Mouse (Mus musculus) kidney, postnatal 0 days (tissue): ENCODE measurements around the gene Prokr1. TPM values are rescaled to one million over a fixed set of nuclear protein-coding genes. Genes with fewer than 3 reads are reported as not detected.

Source experiments
- ATAC-seq: fragments of 200-750 bp; cut with Nextera tagmentation; replicated peaks from 2 replicates; pipeline ENCODE4 v1.8.0; 2017; ENCODE audit warnings: low read depth, moderate number of reproducible peaks, moderate TSS enrichment, moderate library complexity; ENCODE audit not compliant: low FRiP score
- DNase-seq: peaks from one replicate; pipeline ENCODE4 v3.0.0-alpha.2; 2016; ENCODE audit warnings: low spot score
- H3K27ac ChIP-seq: fragments of 300-500 bp; sonication (generic); 2 replicates; pipeline ENCODE4 v1.5.1; 2014; ENCODE audit warnings: mild to moderate bottlenecking
- H3K27me3 ChIP-seq: fragments of 300-500 bp; sonication (generic); 2 replicates; pipeline ENCODE4 v1.6.1; 2014; ENCODE audit warnings: low read length, mixed read lengths; ENCODE audit not compliant: insufficient read depth
- H3K36me3 ChIP-seq: fragments of 300-500 bp; sonication (generic); 2 replicates; pipeline ENCODE4 v1.6.1; 2014; ENCODE audit warnings: low read length, mixed read lengths; ENCODE audit not compliant: insufficient read depth
- H3K4me1 ChIP-seq: fragments of 300-500 bp; sonication (generic); replicated peaks from 2 replicates; pipeline ENCODE4 v1.6.1; 2014; ENCODE audit warnings: antibody characterized with exemption, low read length, mixed read lengths; ENCODE audit not compliant: insufficient read depth
- H3K4me2 ChIP-seq: fragments of 300-500 bp; sonication (generic); 2 replicates; pipeline ENCODE4 v1.6.1; 2014; ENCODE audit warnings: mild to moderate bottlenecking, low read length, moderate library complexity, mixed read lengths
- H3K4me3 ChIP-seq: fragments of 300-500 bp; sonication (generic); replicated peaks from 2 replicates; pipeline ENCODE4 v1.5.1; 2014; ENCODE audit warnings: low read depth, low read length
- H3K9ac ChIP-seq: fragments of 300-500 bp; sonication (generic); 2 replicates; pipeline ENCODE4 v1.6.1; 2014; ENCODE audit warnings: low read depth, low read length
- H3K9me3 ChIP-seq: fragments of 300-500 bp; sonication (generic); replicated peaks from 2 replicates; pipeline ENCODE4 v1.6.1; 2016; ENCODE audit warnings: low read length, inconsistent platforms, mixed read lengths
- CTCF ChIP-seq: IDR thresholded peaks from 2 replicates; pipeline ENCODE4 v1.5.1; 2016; ENCODE audit warnings: antibody characterized with exemption, low read depth, mild to moderate bottlenecking, moderate library complexity
- WGBS: fragments of 180-500 bp; shearing (Covaris S2); extraction: QIAGEN DNeasy Blood & Tissue Kit; methylation state at CpG from one replicate; pipeline ENCODE4 v1.1.7; 2014; 5-methylcytosine and 5-hydroxymethylcytosine counted together
- polyA plus RNA-seq: library from polyadenylated mRNA; unstranded; fragments of >200 nt; fragmentation: Nextera tagmentation; extraction: Ambion mirVana; gene quantifications from 2 replicates; pipeline ENCODE4 v1.2.1, GENCODE M21; 2015

Prokr1 gene
- polyA plus RNA-seq, 1 experiment from 2014 or later: 2.5 TPM

DNA sequence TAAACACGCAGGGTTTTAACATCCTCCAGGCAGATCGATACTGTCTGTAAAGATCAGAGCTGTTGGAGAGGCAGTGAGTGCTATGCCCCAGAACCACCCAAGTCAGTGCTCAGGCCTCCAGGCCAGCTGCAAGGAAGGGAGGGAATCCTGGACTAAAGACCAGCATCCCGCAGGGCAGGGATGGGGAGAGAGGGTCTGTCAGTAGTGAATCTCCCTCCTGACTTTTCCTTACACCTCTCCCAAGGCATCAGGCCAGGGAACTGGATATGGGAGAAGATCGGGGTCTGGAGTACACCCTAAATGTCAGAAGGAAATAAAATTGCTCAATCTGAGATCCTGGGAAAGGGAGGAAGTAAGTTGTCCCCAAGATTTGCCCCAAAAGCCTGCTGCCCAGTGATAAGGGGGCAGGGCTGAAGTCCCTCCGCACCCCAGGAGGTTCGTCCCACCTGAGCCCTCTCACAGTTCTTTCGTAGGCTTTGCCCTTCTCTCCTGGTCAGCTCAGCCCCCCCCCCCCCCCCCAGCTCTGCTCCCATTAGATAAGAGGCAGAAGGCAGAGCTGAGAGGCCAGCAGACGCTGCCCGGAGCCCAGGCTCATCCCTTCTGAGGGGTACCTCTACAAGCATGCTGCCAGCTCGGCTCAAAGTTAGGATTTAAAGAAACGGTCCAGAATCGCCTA, 687 bp downstream of the Prokr1 start:
- H3K9me3 ChIP-seq: no peaks in the 10 kb centered on the region
- TF ChIP-seq CTCF: no peak
- 13% methylated on average over 12 of the region's 12 CpGs for WGBS

DNA sequence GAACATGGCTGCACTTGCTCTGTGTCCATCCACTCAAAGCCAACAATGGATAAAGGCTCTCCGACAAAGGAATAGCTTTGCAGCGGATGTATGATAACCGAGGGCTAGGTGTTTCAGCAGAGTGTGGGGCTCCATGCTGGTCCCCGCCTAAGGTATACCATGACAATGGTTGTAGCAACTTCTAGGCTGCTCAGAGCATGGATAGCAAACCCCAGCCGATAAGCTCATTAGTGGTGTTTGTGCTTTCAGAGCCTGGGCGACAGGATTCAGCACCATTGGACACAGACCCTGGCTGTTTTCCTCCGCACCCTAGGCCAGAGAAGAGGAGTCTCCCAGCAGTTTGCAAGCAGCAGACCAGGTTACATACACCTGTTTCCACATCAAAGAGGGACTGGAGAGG, 6.6 kb downstream of the Prokr1 start:
- ATAC-seq: no peak
- WGBS: 90% methylated on average over 7 of the region's 7 CpGs
- Histone ChIP-seq H3K9ac (no peak overlapping the region), H3K36me3 (no peaks in the 10 kb centered on the region), H3K4me3 (no peak overlapping the region), H3K4me1 (no peaks in the 10 kb centered on the region), H3K4me2 (no peak overlapping the region), H3K27me3 (no peaks in the 10 kb centered on the region), H3K9me3 (no peaks in the 10 kb centered on the region), H3K27ac (no peak overlapping the region)
- DNase-seq: no peak
- TF ChIP-seq CTCF: no peak

More for the DNA sequence above, 687 bp downstream of the Prokr1 start:
- Histone ChIP-seq H3K4me2 (peak overlapping the region; percentile 91), H3K36me3 (no peaks in the 10 kb centered on the region), H3K27ac (no peak overlapping the region), H3K9ac (peak overlapping the region; percentile 50; the same call in 1 of the 2 replicates), H3K27me3 (no peaks in the 10 kb centered on the region), H3K4me1 (0 out of 2 replicates have a peak, but pooled peaks cover 4% of the 10 kb centered on the region), H3K4me3 (peak overlapping the region; percentile 42)
- ATAC-seq (peak; percentile 40), DNase-seq (peak; percentile 35)

DNA sequence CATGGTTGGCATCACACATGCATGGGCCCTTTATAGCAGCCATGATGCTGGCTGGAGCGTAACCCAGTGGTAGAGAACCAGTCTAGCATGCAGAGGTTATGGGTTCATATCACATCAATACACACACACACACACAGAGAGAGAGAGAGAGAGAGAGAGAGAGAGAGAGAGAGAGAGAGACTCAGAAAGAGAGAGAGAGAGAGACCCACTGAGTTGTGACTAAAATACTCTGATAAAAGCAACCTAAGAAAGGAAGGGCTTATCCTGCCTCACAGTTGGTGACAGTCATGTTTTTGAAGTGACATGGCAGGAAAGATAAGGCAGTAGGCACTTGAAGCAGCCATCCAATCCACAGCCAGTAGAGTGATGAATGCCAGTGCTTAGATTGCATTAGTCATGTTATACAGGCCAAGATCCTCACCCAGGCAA, 7.3 kb downstream of the Prokr1 start:
- Histone ChIP-seq H3K36me3 (no peaks in the 10 kb centered on the region), H3K4me3 (no peak overlapping the region), H3K4me1 (no peaks in the 10 kb centered on the region), H3K9me3 (no peaks in the 10 kb centered on the region), H3K9ac (no peak overlapping the region), H3K27ac (no peak overlapping the region), H3K4me2 (no peak overlapping the region), H3K27me3 (no peaks in the 10 kb centered on the region)
- WGBS: 83% methylated on average over 1 of the region's 1 CpGs
- no peak for DNase-seq
- no peak for ATAC-seq
- no peak for TF ChIP-seq CTCF

DNA sequence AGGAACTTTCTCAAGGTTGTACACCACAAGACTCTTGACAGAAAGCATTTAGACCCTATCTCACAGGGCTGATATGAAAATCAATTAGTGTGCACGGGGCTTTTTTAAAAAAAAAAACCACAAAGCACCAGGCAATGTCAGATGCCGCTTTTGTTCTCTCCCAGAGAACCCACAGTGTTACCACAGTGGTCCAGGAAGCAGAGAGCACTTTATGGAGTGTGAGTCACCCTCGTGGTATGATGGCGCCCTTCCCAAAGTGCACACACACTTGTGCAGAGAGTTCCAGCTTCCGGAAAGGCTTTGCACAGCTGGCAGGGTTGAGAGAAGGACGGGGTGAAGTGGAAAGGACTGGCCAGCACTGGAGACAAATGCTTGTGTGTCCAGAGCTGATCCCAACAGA, 8.1 kb downstream of the Prokr1 start:
- Histone ChIP-seq H3K4me2 (no peak overlapping the region), H3K27ac (0 out of 2 replicates have a peak overlapping the region, but pooled peaks have one; percentile 5), H3K9ac (no peak overlapping the region), H3K4me1 (no peaks in the 10 kb centered on the region), H3K9me3 (no peaks in the 10 kb centered on the region), H3K36me3 (no peaks in the 10 kb centered on the region), H3K27me3 (no peaks in the 10 kb centered on the region), H3K4me3 (no peak overlapping the region)
- DNase-seq (peak; percentile 17), ATAC-seq (no peak)
- WGBS: 56% methylated on average over 6 of the region's 6 CpGs
- TF ChIP-seq CTCF: no peak

DNA sequence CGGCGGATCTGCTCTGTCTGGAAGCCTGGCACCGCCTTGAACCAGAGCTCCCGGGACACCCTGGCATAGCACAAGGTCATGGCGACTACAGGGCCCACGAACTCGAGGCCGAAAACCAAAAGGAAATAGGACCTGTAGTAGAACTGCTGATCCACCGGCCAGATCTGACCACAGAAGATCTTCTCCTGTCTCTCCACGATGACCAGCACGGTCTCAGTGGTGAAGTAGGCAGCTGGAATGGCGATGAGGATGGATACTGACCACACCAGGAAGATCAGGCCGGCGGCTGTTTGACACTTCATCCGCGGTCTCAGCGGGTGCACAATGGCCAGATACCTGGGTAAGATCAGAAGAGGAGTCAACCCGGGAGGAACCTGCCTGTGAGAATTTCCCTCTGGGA, 9.0 kb downstream of the Prokr1 start:
- H3K36me3 ChIP-seq: no peaks in the 10 kb centered on the region
- 92% methylated on average over 18 of the region's 18 CpGs for WGBS
- no peak overlapping the region for H3K9ac ChIP-seq
- ATAC-seq (no peak), DNase-seq (no peak)
- no peak overlapping the region for H3K27ac ChIP-seq
- TF ChIP-seq CTCF: no peak
- H3K27me3 ChIP-seq: no peaks in the 10 kb centered on the region
- no peak overlapping the region for H3K4me3 ChIP-seq
- H3K4me2 ChIP-seq: no peak overlapping the region
- no peaks in the 10 kb centered on the region for H3K9me3 ChIP-seq
- no peaks in the 10 kb centered on the region for H3K4me1 ChIP-seq

DNA sequence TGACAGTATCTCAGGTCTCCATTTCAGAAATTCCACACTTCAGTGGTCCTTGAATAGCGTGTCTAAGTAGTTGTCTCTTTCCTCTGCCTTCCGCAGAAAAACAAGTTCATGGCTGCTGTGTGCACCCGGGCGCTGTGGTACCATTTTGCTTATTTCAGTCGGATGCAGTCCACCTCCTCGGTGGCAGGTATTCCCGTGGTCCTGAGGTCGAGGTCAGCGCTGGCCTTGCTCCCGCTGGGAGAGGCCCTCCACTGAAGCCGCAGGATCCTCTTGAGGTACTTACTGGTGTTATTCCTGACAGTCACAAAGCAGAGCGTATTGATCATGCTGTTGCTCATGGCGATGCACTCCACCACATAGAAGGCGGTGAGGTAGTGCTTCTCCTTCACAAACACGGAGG, 9.5 kb downstream of the Prokr1 start:
- H3K9me3 ChIP-seq: no peaks in the 10 kb centered on the region
- no peaks in the 10 kb centered on the region for H3K4me1 ChIP-seq
- H3K4me3 ChIP-seq: no peak overlapping the region
- no peak for ATAC-seq
- no peaks in the 10 kb centered on the region for H3K27me3 ChIP-seq
- no peak for TF ChIP-seq CTCF
- no peak for DNase-seq
- H3K9ac ChIP-seq: no peak overlapping the region
- 76% methylated on average over 15 of the region's 15 CpGs for WGBS
- no peaks in the 10 kb centered on the region for H3K36me3 ChIP-seq
- H3K27ac ChIP-seq: no peak overlapping the region
- H3K4me2 ChIP-seq: no peak overlapping the region

DNA sequence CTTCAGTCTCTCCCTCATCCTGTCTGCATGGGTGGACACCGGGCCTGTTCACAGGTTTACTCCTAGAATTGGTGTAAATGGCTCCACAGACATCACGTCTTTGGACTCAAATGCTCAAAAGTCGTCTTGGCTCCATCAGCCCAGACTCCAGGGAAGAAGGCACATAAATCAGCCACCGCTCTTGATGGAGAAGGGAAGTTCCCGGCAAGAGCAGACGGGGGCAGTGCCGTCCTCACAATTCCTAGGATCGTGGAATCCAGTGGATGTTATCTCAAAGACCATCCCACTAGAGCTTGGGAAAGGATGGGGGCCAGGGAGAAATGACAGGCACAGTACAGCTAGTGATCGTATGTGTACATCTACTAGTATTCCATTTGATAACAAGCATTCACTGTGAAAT, 12.3 kb downstream of the Prokr1 start:
- TF ChIP-seq CTCF: peak; percentile 60
- H3K9ac ChIP-seq: no peak overlapping the region
- peak; percentile 69 for DNase-seq
- H3K4me3 ChIP-seq: no peak overlapping the region
- WGBS: 21% methylated on average over 9 of the region's 9 CpGs
- no peaks in the 10 kb centered on the region for H3K4me1 ChIP-seq
- no peak overlapping the region for H3K27ac ChIP-seq
- no peaks in the 10 kb centered on the region for H3K9me3 ChIP-seq
- H3K36me3 ChIP-seq: no peaks in the 10 kb centered on the region
- no peak overlapping the region for H3K4me2 ChIP-seq
- no peaks in the 10 kb centered on the region for H3K27me3 ChIP-seq
- ATAC-seq: no peak
